Mouse (Mus musculus) Muller cell, postnatal 12 days (primary cell): ENCODE measurements around the gene Bbx.

Experiments
- DNase-seq: peaks from one replicate; pipeline ENCODE4 v3.0.0-alpha.2; 2015; ENCODE audit errors: inconsistent ontology term

Gene Bbx

GRCm38 (mm10) chr16:50399775-50400174, 32.4 kb downstream of the Bbx start:
- no peak for DNase-seq

DNA sequence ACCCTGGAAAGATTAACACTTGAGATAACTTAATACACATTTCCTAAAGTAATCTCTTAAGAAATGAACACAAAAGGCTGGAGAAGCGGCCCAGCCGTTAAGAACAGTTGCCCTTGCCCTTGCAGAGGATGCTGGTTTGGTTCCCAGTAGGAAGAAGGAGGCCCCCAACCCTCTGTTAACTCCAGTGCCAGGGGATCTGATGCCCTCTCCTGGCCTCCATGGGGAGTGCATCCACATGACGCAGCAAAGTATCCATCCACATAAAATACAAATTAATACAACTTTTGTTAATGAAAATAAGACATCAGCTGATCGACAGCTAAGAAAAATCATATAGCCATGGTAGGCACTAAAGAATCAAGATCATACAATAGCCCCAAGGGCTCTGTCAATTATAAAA, 33.6 kb downstream of the Bbx start:
- no peak for DNase-seq

GRCm38 (mm10) chr16:50395928-50396612, 36.1 kb downstream of the Bbx start:
- no peak for DNase-seq

DNA sequence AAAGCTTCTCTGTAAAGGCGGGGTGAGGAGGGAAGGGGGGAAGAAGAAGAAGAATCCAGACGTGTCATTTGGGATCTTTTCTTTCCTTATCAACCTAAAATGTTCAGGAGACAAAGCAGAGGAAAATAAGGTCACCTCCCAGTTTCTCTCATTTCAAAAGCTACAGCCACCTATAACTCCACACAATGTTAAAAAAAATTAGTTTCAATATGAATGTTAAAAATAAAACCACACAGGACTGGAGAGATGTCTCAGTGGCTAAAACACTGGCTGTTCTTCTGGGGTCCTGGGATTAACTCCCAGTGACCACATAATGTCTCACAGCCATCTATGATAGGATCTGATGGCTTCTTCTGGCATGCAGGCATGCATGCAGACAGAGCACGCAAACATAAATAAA, 43.7 kb downstream of the Bbx start:
- no peak for DNase-seq

- DNase-seq, result no peak
Observed at GRCm38 (mm10) chr16:50383541-50383940, 48.6 kb downstream of the Bbx start.

DNA sequence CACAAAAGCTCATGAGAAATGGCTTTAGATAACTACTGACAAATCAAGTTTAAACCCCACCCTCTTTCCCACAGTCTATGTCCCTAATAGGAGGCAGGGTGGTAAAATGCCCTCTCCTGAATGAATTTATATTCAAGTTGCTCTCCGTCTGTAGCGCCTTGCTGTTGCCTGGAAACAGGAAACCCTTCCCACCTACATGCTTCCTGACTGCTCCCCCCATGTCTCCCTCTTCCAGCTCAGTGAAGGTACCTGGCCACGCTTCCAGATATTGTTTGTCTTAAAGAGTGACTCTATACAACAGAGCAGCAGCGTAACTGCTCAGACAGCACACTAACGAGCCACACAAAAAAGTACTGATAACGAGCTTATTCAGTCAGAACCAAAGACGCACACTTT, 50.8 kb downstream of the Bbx start:
- DNase-seq, result no peak

DNA sequence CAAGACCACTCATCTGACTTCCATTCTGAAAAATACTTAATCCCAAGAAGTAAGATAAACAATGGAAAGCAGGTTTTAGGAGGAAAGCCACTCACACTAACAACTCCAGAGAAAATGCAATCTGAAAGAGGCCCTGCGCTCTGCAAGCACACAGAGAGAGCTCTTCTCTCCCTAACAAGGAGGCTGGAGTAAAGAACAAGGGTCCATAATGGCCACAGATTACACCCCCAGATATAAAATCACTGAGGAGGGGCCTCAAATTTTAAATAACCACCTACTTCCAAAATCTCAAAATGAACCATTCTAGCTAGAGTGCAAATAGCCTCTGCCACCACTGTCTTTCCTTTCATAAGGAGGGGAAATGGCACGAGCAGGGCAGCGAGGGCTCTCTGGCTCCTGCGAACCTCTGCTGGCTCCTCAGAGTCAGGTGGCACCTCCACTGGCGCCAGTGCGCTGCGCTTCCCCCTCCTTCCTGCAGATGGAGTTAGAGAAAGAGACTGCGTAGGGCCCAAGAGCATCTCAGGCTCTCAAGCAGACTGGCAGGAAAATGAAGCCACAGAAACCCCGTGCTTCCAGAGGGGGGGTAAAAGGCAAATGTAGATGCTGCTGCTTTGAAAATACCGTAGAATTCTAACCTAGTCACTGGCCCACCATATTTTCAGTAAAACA, 51.4 kb downstream of the Bbx start:
- DNase-seq, result peak; percentile 60

- DNase-seq, result no peak
Observed at GRCm38 (mm10) chr16:50380232-50380631, 52.0 kb downstream of the Bbx start.

DNA sequence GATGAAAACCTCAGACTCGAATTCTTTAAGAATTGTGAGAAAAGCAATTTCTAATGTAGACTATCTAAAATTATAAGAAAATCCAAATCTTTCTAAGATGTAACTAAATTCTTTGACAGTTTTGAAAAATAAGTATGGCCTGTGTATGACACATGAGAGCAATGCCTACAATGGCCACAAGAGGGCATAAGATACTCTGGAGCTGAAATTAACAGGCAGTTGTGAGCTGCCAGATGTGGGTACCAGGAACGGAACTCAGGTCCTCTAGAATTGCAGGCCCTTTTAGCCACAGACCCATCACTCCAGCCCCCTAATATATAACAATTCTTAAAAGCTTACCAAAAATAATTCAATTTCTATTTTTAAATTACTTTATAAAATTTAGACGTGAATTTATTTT, 57.6 kb downstream of the Bbx start:
- no peak for DNase-seq

GRCm38 (mm10) chr16:50373685-50374084, 58.5 kb downstream of the Bbx start:
- no peak for DNase-seq

DNA sequence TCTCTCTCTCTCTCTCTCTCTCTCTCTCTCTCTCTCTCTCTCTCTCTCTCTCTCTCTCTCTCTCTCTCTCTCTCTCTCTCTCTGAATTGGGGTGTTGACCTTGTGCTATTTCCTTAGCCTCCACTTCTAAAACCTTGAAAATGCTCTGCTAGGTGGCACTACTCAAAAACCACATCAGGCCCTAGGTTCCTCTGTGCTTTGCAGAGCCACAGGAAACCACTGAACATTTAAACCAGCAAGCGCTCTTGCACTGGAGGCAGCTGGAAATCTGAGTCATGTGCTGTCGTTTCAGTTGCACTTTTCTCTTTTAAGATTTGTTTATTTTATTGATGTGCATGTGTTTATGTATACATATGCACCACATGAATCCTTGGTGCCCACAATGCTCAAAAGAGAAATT, 59.6 kb downstream of the Bbx start:
- DNase-seq, result no peak

- DNase-seq, result no peak
Observed at GRCm38 (mm10) chr16:50371460-50371859, 60.7 kb downstream of the Bbx start.

GRCm38 (mm10) chr16:50370423-50370822, 61.8 kb downstream of the Bbx start:
- DNase-seq, result no peak

- DNase-seq, result no peak
Observed at GRCm38 (mm10) chr16:50366556-50366955, 65.6 kb downstream of the Bbx start.

DNA sequence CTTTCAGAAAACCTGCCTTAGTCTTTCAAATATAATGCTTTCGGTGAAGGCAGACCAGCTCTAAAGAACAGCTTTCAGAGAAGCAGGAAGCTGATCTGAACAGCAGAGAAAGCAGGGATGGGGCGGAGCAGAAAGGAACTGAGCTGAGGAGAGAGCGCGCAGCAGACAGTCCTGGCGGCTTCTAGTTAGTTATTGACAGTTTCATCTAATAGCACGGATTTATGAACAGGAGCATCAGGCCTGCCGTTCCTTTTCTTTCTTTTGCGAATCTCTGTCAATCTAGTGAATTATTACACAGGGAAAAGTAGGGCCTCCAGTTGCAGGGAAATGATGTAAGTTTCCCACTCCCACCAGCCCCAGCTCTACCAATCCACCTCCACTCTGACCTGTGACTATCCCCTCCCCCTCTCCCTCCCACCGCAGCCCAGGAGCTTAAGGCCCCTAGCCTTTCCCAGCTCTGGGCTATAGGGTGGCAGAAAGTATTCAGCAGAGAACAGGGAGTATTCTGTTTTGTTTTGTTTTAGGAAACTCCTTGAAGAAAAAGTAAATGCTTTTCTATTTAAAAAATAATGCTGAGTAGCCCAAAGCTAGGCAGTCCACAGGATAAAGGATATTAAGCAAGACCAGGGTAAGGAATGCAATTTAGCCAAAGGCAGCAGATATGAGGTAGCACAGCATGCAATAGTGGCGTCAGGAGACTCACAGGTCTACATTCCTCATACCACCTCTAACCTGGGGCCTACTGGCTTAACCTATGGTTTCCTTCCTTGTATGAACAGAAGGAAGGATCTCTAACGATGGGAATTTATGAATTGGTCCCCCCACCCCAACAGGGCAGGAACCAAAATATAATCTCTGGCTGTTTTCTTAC, 67.8 kb downstream of the Bbx start:
- peak; percentile 84 for DNase-seq

DNA sequence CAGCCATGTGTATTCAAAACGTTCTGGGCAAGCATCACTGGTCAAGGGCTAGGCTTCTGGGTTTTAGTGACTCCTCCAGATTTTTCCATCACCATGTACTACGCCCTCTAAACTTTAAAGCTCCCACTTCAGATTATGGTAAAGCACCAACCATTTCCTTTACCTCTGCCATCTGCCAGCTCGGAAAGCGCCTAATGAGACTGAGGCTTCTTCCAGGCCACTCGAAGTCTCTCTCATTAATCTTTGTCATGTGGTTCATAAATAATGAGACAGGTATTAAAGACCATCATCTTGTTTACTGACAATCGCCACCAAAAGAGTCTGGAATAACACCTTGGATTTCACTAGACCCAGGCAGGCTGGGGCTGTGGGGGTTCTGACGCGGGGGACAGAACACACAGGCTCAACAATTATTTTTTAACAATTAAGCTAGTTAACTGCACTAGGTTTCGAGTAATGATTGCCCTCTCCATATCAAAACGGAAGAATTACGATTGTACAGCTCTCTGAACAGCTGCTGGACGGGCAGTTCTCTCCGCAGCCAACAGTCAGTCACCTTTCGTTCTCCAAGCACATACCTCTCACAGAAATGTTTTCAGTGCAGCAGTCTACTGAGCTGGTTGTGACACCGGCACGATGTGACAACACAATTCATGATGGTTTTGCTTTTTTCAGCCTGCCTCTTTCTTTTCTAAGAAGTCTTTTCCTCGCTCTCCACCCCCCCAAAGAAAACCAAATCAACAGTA, 68.6 kb downstream of the Bbx start:
- DNase-seq, result peak; percentile 16

DNA sequence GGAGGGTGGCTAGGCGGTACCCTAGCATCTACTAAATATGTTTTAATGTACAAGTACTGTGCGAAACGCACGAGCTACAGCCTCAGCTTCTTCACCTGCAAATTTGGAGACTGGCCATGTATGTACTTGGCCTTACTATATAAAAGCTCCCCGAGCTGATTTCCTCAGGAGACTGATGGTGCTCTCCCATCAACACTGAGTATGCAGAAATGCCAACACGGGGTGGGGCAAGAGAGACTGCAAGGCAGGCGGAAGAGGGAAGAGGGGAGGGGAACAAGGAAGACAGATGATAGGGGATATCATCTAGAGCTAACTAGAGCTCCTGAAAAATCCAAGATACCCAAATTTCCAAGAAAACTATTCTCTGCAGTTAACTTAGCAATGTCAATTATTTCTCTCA, 71.6 kb downstream of the Bbx start:
- no peak for DNase-seq

- no peak for DNase-seq
Observed at GRCm38 (mm10) chr16:50329684-50330083, 102.5 kb downstream of the Bbx start.

GRCm38 (mm10) chr16:50324746-50325145, 107.4 kb downstream of the Bbx start:
- no peak for DNase-seq

- DNase-seq, result no peak
Observed at GRCm38 (mm10) chr16:50324292-50324691, 107.9 kb downstream of the Bbx start.

- DNase-seq, result no peak
Observed at GRCm38 (mm10) chr16:50321368-50321767, 110.8 kb downstream of the Bbx start.

DNA sequence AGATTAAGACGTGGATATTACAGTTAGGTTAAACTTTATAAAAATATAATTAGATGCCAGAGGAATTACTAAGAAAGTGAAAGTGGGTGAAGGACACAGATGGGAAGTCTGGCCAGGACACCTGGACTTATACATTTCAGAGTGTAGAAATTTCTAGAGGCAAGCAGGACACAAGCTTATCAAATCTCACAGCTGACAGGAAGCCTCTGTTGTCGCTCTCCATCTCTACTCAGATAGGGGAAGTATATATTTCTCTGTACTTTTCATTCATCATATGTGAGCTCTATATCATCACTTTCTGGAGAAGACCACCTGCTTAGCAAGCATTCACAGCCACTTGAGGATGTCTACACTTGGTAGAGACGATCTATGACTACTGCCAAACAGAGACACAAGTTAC, 113.9 kb downstream of the Bbx start:
- no peak for DNase-seq
